Mouse (Mus musculus) liver, adult 10 weeks (tissue): ENCODE results near the gene Aadacl2. TPM values are rescaled to one million over a fixed set of nuclear protein-coding genes. Genes with fewer than 3 reads are reported as not detected.

Experiments
- polyA plus RNA-seq: library from polyadenylated mRNA; stranded (reverse); fragments of 350-450 nt; fragmentation: Illumina TruSeq; extraction: RNeasy Lipid Tissue Mini Kit (QIAGEN cat#74804); gene quantifications from one replicate; pipeline ENCODE4 v1.2.3, GENCODE M21; 2014; ENCODE audit warnings: low read depth, low replicate concordance

Aadacl2 gene
- not detected for polyA plus RNA-seq

DNA sequence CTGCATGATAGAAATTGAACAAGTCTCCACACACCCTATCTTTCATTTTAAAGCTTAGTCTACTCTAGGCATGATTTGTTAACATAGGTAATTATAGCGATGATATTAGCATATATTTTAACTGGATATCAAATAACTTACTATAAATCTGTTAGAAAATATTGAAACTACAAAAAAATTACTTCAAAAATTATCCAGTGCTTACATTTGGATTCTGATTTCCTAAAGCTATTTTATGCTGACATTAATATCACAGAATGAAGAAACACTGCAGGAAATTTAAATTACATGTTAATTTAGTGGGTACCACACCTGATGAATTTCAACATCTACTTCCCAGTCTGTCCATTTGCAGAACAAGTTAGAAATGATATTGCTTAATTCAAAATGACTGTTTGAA is at the start of gene Aadacl2:
TSS of gene Aadacl2 (plus strand) at position 301 of the 400 bp plus-strand sequence.

DNA sequence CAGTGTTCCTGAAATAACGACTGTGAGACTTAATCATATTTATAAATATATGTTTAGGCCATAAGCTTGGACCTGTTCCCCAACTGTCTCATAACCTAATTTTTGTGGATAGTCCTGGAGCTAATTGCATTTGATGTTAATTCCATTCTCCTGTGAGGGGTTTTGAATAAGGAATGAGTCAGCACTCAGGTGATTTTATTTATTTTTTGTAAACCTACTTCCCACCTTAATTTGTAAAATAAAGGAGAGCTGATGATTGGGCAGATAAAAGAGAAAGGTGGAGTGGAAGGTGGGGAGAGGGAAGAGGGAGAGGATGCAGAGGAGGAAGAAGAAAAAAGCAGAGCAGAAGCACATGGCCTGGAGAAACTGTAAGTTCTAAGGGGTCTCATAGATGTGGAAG is 18.9 kb downstream of the Aadacl2 start, which contains the start of gene Aadac:
TSS of gene Aadac (plus strand) at position 301 of the 400 bp plus-strand sequence.

Other genes with a start within 250 kb of the Aadacl2 start
- not detected for gene Gm8298, start 145.7 kb upstream of the Aadacl2 start, polyA plus RNA-seq
- not detected for gene C130079G13Rik, start 81.5 kb upstream of the Aadacl2 start, polyA plus RNA-seq
- 1,517 TPM for gene Aadac, start 19.0 kb downstream of the Aadacl2 start, polyA plus RNA-seq
- 129 TPM for gene Sucnr1, start 75.1 kb downstream of the Aadacl2 start, polyA plus RNA-seq